Mouse (Mus musculus): ENCODE measurements around the gene Pck2.

Pck2 gene

GRCm38 (mm10) chr14:55527940-55528339 lies 12.1 kb upstream of the Pck2 start:
- peak; percentile 81 for DNase-seq (ENCODE audit: low read depth, low spot score)

GRCm38 (mm10) chr14:55536116-55536745 lies 3.8 kb upstream of the Pck2 start:
- DNase-seq (ENCODE audit: low read depth, low spot score) = peak; percentile 71

GRCm38 (mm10) chr14:55540787-55541321 lies 788 bp downstream of the Pck2 start:
- no peak for DNase-seq (ENCODE audit: low read depth, low spot score)

GRCm38 (mm10) chr14:55542268-55542667 lies 2.2 kb downstream of the Pck2 start:
- no peak for DNase-seq (ENCODE audit: low read depth, low spot score)

GRCm38 (mm10) chr14:55544334-55544733 lies 4.3 kb downstream of the Pck2 start:
- DNase-seq (ENCODE audit: low read depth, low spot score) = no peak

- DNase-seq (ENCODE audit: low read depth, low spot score) = no peak
Observed at GRCm38 (mm10) chr14:55550191-55550590, 10.1 kb downstream of the Pck2 start.

DNA sequence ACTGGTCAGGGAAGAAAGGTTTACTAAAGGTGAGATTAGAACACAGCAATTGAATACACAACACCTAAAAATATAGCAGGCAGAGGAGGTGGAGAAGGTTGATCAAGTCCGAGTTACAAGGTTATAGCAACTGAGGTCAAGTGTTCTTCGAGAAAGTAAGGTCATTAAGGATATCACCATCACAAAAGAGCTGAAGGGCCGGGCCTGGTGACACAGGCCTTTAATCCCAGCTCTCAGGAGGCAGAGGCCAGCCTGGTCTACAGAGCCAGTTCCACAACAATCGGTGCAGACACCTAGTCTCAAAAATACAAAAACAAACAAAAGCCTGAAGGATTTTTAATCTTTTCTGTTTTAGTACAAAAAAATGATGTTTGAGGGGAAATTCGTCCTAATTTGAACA lies 11.3 kb downstream of the Pck2 start:
- DNase-seq (ENCODE audit: low read depth, low spot score) = peak; percentile 86

- DNase-seq (ENCODE audit: low read depth, low spot score) = peak; percentile 44
Observed at GRCm38 (mm10) chr14:55551794-55552193, 11.7 kb downstream of the Pck2 start.

DNA sequence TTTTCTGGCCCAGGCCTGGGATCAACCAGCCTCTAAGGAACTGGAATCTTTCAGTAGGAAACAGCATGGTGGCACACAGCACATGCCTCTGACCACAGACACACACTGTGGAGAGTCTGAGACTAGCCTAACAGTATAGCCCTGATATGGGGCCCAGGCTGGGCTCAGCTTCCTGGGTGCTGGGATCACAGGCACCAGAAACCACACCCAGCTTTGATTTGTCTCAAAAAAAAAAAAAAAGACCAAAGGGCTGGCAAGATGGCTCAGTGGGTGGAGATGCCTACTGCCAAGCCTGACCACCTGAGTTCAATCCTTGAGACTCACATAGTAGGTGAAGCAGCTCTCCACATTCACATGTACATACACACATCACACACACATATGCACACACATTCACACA lies 14.6 kb downstream of the Pck2 start:
- no peak for DNase-seq (ENCODE audit: low read depth, low spot score)

DNA sequence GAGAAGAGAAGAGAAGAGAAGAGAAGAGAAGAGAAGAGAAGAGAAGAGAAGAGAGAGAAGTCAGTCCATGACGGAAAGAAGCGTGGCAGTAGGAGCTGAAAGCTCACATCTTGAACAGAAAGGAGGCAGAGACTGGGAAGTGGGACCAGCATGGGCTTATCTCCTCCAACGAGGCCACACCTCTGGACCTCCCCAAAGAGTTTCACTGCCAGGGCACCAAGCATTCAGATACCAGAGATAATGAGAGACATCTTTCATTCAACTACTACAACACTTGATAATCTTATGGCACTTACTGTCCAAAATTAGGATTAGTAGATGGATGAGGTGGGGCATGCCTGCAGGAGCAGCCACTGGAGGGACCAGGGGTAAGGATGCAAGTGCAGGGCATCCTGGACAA lies 15.7 kb downstream of the Pck2 start:
- no peak for DNase-seq (ENCODE audit: low read depth, low spot score)

GRCm38 (mm10) chr14:55557003-55557402 lies 16.9 kb downstream of the Pck2 start:
- DNase-seq (ENCODE audit: low read depth, low spot score) = peak; percentile 85

- DNase-seq (ENCODE audit: low read depth, low spot score) = no peak
Observed at GRCm38 (mm10) chr14:55557587-55557986, 17.5 kb downstream of the Pck2 start.

DNA sequence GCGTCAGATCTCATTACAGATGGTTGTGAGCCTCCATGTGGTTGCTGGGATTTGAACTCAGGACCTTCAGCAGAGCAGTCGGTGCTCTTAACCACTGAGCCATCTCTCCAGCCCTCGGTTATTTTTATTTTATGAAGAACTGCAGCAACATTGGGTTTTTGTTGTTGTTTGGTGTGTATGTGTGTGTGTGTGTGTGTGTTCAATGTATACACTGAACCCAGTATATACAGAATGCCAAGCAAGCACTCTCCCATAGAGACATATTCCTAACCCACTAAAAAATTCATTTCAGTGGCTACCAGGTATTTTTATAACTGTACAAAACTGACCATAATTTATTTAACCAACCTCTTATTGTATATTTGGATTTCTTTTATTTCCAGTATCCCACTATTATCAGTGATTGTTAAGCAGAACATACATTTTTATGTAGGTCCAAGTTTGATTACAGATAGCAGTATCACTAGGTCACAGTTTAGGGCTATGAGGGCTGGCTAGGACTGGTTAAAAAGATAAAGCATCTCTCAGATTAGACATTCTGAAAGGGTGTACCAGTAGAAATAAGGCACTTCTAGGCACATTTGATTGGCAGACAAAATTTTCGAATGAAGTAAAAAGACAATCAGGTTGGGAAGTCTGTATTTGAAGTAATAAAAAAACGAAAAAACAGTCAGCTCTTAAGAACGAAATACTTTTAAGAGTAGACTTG lies 18.8 kb downstream of the Pck2 start:
- DNase-seq (ENCODE audit: low read depth, low spot score) = no peak

DNA sequence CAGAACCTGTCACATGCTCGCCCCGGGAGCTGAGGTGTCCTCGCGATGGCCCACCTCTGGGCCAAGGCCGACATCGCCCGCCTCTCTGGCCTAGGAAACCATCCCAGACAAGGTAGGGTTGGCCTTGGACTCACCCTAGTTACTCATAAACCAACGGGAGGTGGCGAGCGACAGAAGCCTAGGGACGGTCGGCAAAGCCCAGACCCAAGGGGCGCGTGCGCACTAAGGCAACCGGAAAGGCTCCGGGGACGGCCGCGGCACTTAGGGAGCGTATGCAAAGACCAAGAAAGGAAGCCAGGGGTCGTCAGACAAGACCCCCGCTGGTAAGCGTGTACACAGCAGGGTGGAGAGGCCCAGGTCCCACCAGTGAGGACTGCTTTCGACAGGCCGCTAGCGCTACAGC lies 19.7 kb downstream of the Pck2 start, which contains the start of gene Dcaf11:
Gene Dcaf11, plus strand, starts transcription at position 208 of the 403 bp plus-strand sequence.
- DNase-seq (ENCODE audit: low read depth, low spot score) = peak; percentile 98

DNA sequence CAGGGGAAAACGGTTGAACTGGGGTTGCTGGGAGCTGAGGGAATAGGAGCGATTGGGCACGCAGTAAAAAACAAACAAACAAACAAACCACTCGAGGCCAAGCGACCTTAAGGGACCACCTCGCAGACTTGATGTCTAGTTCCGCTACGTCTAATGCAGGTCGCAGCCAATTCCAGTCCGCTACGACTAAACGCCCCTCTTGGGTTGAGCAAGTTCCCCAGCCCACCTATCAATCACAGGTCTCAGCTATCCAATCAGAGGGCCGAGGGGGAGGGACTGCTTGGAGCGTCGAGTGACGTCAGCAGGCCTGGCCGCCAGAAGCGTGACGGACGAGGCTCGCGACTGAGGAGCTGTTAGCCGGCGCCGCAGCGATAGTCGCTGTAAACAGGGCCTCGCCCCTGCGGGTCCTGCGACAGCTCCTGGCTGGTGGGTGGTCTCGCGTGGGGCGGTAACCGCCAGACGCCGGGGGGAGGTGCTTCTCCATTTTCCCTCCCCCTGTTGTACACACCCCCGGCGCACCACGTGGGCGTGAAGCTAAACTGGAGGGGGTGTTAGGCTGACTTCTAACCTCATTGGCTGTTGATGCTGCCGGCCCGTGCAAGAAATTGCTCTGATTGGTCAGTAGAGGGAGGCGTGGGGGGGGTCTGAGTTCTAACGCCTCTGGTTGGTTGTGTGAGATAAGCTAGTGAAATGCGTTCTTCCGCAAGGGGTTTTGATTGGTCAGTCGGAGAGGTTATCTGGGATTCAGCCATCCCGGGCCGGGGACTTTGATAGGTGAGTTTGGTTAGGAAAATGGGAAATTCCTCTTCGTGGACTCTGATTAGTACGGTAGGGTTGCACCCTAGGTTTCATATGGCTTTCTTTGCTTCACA lies 20.4 kb downstream of the Pck2 start, which contains the start of gene A730061H03Rik:
Gene A730061H03Rik, minus strand, starts transcription at position 205 of the 872 bp plus-strand sequence.
- DNase-seq (ENCODE audit: low read depth, low spot score) = peak; percentile 100

DNA sequence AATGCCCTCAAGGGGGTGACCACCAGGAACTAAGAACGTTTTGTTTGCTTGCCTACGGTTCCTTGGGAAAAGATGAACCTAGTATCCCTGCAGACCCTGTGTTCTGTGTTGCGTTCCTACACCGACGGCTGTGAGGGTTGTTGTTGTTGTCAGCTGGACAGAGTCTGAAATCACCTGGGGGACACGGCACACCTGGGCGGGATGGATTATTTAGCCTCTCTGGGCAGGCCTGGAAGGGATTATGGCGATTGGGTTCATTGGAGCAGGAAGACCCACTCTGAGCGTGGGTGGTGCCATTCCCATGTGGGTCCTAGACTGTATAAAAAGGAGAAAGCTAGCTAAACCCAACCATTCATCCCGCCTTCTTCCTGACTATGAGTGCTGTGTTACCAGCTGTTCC lies 21.8 kb downstream of the Pck2 start:
- DNase-seq (ENCODE audit: low read depth, low spot score) = no peak

DNA sequence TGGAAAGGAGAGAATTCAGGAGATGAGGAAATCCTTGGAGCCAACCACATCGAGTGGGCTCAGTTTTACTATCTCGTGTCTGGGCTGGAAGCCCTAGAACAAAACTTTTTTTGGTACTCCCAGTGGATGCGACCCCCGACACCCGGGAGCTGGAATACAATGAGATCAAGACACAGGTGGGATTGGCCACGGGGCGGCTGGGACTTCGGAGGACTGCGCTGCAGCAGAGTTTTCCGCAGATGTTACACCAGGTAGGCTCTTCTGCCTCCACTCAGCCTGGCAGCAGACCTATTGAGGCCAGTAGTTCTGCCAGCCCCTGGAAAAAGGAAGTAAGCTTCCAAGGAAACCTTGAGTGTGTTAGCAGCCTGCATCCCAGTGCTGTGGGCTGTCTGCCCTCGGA lies 23.2 kb downstream of the Pck2 start:
- no peak for DNase-seq (ENCODE audit: low read depth, low spot score)

GRCm38 (mm10) chr14:55565748-55566147 lies 25.7 kb downstream of the Pck2 start:
- DNase-seq (ENCODE audit: low read depth, low spot score) = no peak

DNA sequence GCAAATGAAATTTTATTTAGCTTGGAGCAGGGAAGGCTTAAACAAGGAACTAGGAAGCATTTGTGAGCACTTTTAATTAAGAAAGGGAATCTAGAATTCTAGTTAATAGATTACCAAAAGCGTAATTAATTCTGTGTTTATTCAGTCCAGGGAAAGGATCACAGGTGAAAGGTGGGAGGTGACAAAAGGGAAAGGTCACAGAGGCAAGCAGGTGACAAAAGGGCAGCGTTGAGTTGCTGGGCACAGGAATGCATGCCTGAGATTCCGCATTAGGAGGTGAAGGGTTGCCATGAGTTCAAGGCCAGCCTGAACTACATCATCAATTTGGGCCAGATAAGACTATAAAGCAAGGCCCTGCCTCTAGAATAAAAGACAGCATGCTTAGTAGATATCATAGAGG lies 27.4 kb downstream of the Pck2 start:
- DNase-seq (ENCODE audit: low read depth, low spot score) = no peak

DNA sequence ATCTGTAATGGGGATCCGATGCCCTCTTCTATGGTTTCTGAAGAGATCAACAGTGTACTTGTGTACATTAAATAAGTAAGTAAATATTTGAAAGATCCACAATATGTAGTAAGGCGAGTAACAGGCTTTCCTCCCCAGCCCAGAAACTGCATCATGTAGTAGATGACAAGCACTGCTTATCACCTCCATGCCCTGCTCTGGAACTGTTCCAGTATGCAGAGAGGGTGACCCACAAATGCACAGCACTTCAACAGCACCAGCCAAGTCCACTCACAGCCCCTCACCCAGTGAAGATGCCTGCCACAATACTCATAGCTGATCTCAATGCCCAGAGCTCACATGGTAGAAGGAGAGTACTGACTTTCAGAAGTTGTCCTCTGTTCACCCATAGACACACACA lies 30.5 kb downstream of the Pck2 start:
- no peak for DNase-seq (ENCODE audit: low read depth, low spot score)

DNA sequence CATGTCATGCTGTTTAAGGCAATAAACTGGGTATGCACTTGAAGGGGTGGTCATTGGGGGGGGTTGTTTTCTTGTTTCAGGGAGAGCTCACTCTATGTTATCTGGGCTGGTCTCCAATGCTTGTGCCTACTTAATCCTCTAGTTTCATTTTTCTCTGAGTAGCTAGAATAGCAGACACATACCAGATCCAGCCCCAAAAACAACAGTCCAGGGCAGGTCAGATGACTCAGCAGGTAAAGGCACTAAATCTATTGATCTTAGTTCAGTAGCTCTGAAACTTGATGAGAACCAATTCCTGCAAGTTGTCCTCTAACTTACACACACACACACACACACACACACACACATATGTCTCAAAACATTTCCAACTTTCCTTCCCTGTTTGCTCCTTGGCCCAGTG lies 31.7 kb downstream of the Pck2 start:
- DNase-seq (ENCODE audit: low read depth, low spot score) = no peak

- DNase-seq (ENCODE audit: low read depth, low spot score) = no peak
Observed at GRCm38 (mm10) chr14:55575302-55575701, 35.2 kb downstream of the Pck2 start, which contains the start of gene Fitm1. Gene Fitm1, plus strand, starts transcription at chr14:55575617.

Data from ES-CJ7 (cell line).